Mouse (Mus musculus) hindbrain, embryonic 15.5 days (tissue): ENCODE data around the gene Atrn. TPM values are rescaled to one million over a fixed set of nuclear protein-coding genes. Genes with fewer than 3 reads are reported as not detected.

Experiments
- ATAC-seq: fragments of 200-750 bp; cut with Nextera tagmentation; 2 replicates; pipeline ENCODE4 v1.8.0; 2017; ENCODE audit warnings: low read depth, moderate number of reproducible peaks, moderate TSS enrichment; ENCODE audit not compliant: low FRiP score
- H3K27ac ChIP-seq: fragments of 300-500 bp; sonication (generic); replicated peaks from 2 replicates; pipeline ENCODE4 v1.5.1; 2015; ENCODE audit warnings: mild to moderate bottlenecking, inconsistent platforms
- H3K27me3 ChIP-seq: fragments of 300-500 bp; sonication (generic); 2 replicates; pipeline ENCODE4 v1.6.1; 2015; ENCODE audit warnings: control low read depth, inconsistent platforms
- H3K36me3 ChIP-seq: fragments of 300-500 bp; sonication (generic); 2 replicates; pipeline ENCODE4 v1.6.1; 2015; ENCODE audit warnings: control low read depth, inconsistent platforms
- H3K4me1 ChIP-seq: fragments of 300-500 bp; sonication (generic); replicated peaks from 2 replicates; pipeline ENCODE4 v1.6.1; 2015; ENCODE audit warnings: control low read depth, inconsistent platforms
- H3K4me2 ChIP-seq: fragments of 300-500 bp; sonication (generic); 2 replicates; pipeline ENCODE4 v1.6.1; 2015; ENCODE audit warnings: moderate library complexity, mild to moderate bottlenecking, inconsistent platforms
- H3K4me3 ChIP-seq: fragments of 300-500 bp; sonication (generic); 2 replicates; pipeline ENCODE4 v1.5.1; 2015; ENCODE audit warnings: mild to moderate bottlenecking, inconsistent platforms
- H3K9ac ChIP-seq: fragments of 300-500 bp; sonication (generic); 2 replicates; pipeline ENCODE4 v1.6.1; 2015; ENCODE audit warnings: inconsistent platforms
- H3K9me3 ChIP-seq: fragments of 300-500 bp; sonication (generic); 2 replicates; pipeline ENCODE4 v1.6.1; 2016; ENCODE audit warnings: control low read depth, inconsistent platforms
- WGBS: fragments of 180-500 bp; shearing (Covaris S2); methylation state at CpG from one replicate; pipeline ENCODE4 v1.1.7; 2015; 5-methylcytosine and 5-hydroxymethylcytosine counted together
- polyA plus RNA-seq: library from polyadenylated mRNA; unstranded; fragments of >200 nt; fragmentation: Nextera tagmentation; extraction: Ambion mirVana; gene quantifications from 2 replicates; pipeline ENCODE4 v1.2.1, GENCODE M21; 2015

Atrn gene
- polyA plus RNA-seq, 1 experiment from 2014 or later: 14.8 TPM

GRCm38 (mm10) chr2:130971030-130971429, 64.7 kb downstream of the Atrn start:
- H3K27ac ChIP-seq: no peak overlapping the region
- peaks cover 28% of the 10 kb centered on the region for H3K36me3 ChIP-seq
- H3K9ac ChIP-seq: no peak overlapping the region
- 89% methylated on average over 4 of the region's 4 CpGs for WGBS
- H3K4me3 ChIP-seq: no peak overlapping the region
- no peak overlapping the region for H3K4me2 ChIP-seq
- ATAC-seq: no peak
- no peaks in the 10 kb centered on the region for H3K4me1 ChIP-seq
- no peaks in the 10 kb centered on the region for H3K9me3 ChIP-seq
- H3K27me3 ChIP-seq: no peaks in the 10 kb centered on the region

GRCm38 (mm10) chr2:130972386-130972785, 66.1 kb downstream of the Atrn start:
- 93% methylated on average over 4 of the region's 4 CpGs for WGBS
- no peak overlapping the region for H3K27ac ChIP-seq
- H3K36me3 ChIP-seq: peaks cover 36% of the 10 kb centered on the region
- no peak overlapping the region for H3K4me2 ChIP-seq
- no peak for ATAC-seq
- no peaks in the 10 kb centered on the region for H3K27me3 ChIP-seq
- H3K4me3 ChIP-seq: no peak overlapping the region
- no peaks in the 10 kb centered on the region for H3K9me3 ChIP-seq
- no peaks in the 10 kb centered on the region for H3K4me1 ChIP-seq
- H3K9ac ChIP-seq: no peak overlapping the region

- Histone ChIP-seq H3K4me1 (no peaks in the 10 kb centered on the region), H3K4me2 (no peak overlapping the region), H3K9me3 (no peaks in the 10 kb centered on the region), H3K27ac (no peak overlapping the region), H3K36me3 (peaks cover 38% of the 10 kb centered on the region), H3K4me3 (no peak overlapping the region), H3K27me3 (no peaks in the 10 kb centered on the region), H3K9ac (no peak overlapping the region)
- WGBS: 95% methylated on average over 1 of the region's 1 CpGs
- no peak for ATAC-seq
Observed at GRCm38 (mm10) chr2:130974928-130975327, 68.6 kb downstream of the Atrn start.

GRCm38 (mm10) chr2:130977589-130977988, 71.3 kb downstream of the Atrn start:
- Histone ChIP-seq H3K4me1 (no peaks in the 10 kb centered on the region), H3K9ac (no peak overlapping the region), H3K4me2 (no peak overlapping the region), H3K9me3 (no peaks in the 10 kb centered on the region), H3K4me3 (no peak overlapping the region), H3K27ac (no peak overlapping the region), H3K27me3 (no peaks in the 10 kb centered on the region), H3K36me3 (peaks cover 45% of the 10 kb centered on the region)
- no peak for ATAC-seq

GRCm38 (mm10) chr2:130978058-130978847, 72.0 kb downstream of the Atrn start:
- no peaks in the 10 kb centered on the region for H3K27me3 ChIP-seq
- no peak overlapping the region for H3K27ac ChIP-seq
- H3K36me3 ChIP-seq: peaks cover 52% of the 10 kb centered on the region
- 80% methylated on average over 10 of the region's 10 CpGs for WGBS
- ATAC-seq: no peak
- H3K9ac ChIP-seq: no peak overlapping the region
- H3K4me2 ChIP-seq: no peak overlapping the region
- H3K4me3 ChIP-seq: no peak overlapping the region
- H3K9me3 ChIP-seq: no peaks in the 10 kb centered on the region
- H3K4me1 ChIP-seq: no peaks in the 10 kb centered on the region

GRCm38 (mm10) chr2:130979138-130979537, 72.8 kb downstream of the Atrn start:
- no peak overlapping the region for H3K4me2 ChIP-seq
- H3K27me3 ChIP-seq: no peaks in the 10 kb centered on the region
- peaks cover 47% of the 10 kb centered on the region for H3K36me3 ChIP-seq
- no peaks in the 10 kb centered on the region for H3K4me1 ChIP-seq
- no peak overlapping the region for H3K4me3 ChIP-seq
- H3K27ac ChIP-seq: no peak overlapping the region
- H3K9ac ChIP-seq: no peak overlapping the region
- no peak for ATAC-seq
- H3K9me3 ChIP-seq: no peaks in the 10 kb centered on the region

- Histone ChIP-seq H3K27me3 (no peaks in the 10 kb centered on the region), H3K9ac (no peak overlapping the region), H3K4me2 (no peak overlapping the region), H3K4me3 (no peak overlapping the region), H3K36me3 (peaks cover 35% of the 10 kb centered on the region), H3K9me3 (no peaks in the 10 kb centered on the region), H3K4me1 (no peaks in the 10 kb centered on the region), H3K27ac (no peak overlapping the region)
- WGBS: 98% methylated on average over 2 of the region's 2 CpGs
- ATAC-seq: no peak
Observed at GRCm38 (mm10) chr2:130992818-130993217, 86.5 kb downstream of the Atrn start.

- no peak overlapping the region for H3K27ac ChIP-seq
- H3K4me1 ChIP-seq: no peaks in the 10 kb centered on the region
- no peak for ATAC-seq
- no peak overlapping the region for H3K4me3 ChIP-seq
- WGBS: 85% methylated on average over 2 of the region's 2 CpGs
- no peak overlapping the region for H3K9ac ChIP-seq
- peaks cover 50% of the 10 kb centered on the region for H3K36me3 ChIP-seq
- H3K9me3 ChIP-seq: no peaks in the 10 kb centered on the region
- H3K27me3 ChIP-seq: no peaks in the 10 kb centered on the region
- no peak overlapping the region for H3K4me2 ChIP-seq
Observed at GRCm38 (mm10) chr2:131009123-131009522, 102.8 kb downstream of the Atrn start.

- Histone ChIP-seq H3K36me3 (peaks cover 50% of the 10 kb centered on the region), H3K4me1 (no peaks in the 10 kb centered on the region), H3K9ac (no peak overlapping the region), H3K9me3 (no peaks in the 10 kb centered on the region), H3K4me3 (no peak overlapping the region), H3K27ac (no peak overlapping the region), H3K27me3 (no peaks in the 10 kb centered on the region), H3K4me2 (no peak overlapping the region)
- ATAC-seq: no peak
- WGBS: 89% methylated on average over 1 of the region's 1 CpGs
Observed at GRCm38 (mm10) chr2:131010566-131010965, 104.3 kb downstream of the Atrn start.

GRCm38 (mm10) chr2:131025230-131025629, 118.9 kb downstream of the Atrn start:
- Histone ChIP-seq H3K9me3 (no peaks in the 10 kb centered on the region), H3K9ac (no peak overlapping the region), H3K4me3 (no peak overlapping the region), H3K27me3 (no peaks in the 10 kb centered on the region), H3K36me3 (peaks cover 63% of the 10 kb centered on the region), H3K4me1 (no peaks in the 10 kb centered on the region), H3K27ac (no peak overlapping the region), H3K4me2 (no peak overlapping the region)
- ATAC-seq: no peak
- 93% methylated on average over 2 of the region's 2 CpGs for WGBS

- no peak overlapping the region for H3K27ac ChIP-seq
- no peak overlapping the region for H3K4me3 ChIP-seq
- H3K4me1 ChIP-seq: no peaks in the 10 kb centered on the region
- H3K36me3 ChIP-seq: peaks cover 47% of the 10 kb centered on the region
- no peak overlapping the region for H3K9ac ChIP-seq
- no peaks in the 10 kb centered on the region for H3K27me3 ChIP-seq
- H3K9me3 ChIP-seq: no peaks in the 10 kb centered on the region
- ATAC-seq: no peak
- H3K4me2 ChIP-seq: no peak overlapping the region
- WGBS: 85% methylated on average over 3 of the region's 3 CpGs
Observed at GRCm38 (mm10) chr2:131026941-131027340, 120.6 kb downstream of the Atrn start.

- 80% methylated on average over 9 of the region's 9 CpGs for WGBS
- Histone ChIP-seq H3K4me3 (no peak overlapping the region), H3K27ac (no peak overlapping the region), H3K9me3 (no peaks in the 10 kb centered on the region), H3K4me2 (no peak overlapping the region), H3K9ac (no peak overlapping the region), H3K36me3 (peaks cover 27% of the 10 kb centered on the region), H3K27me3 (no peaks in the 10 kb centered on the region), H3K4me1 (no peaks in the 10 kb centered on the region)
- ATAC-seq: no peak
Observed at GRCm38 (mm10) chr2:131029065-131029935, 123.0 kb downstream of the Atrn start.
